Mouse (Mus musculus) 3T3-L1 (cell line): ENCODE measurements around the gene Slc25a22.

Experiments
- DNase-seq: peaks from one replicate; pipeline ENCODE4 v3.0.0-alpha.2; 2015; ENCODE audit warnings: low read depth, low spot score

Slc25a22 gene

GRCm38 (mm10) chr7:141437178-141438120 lies at the start of gene Slc25a22:
TSS of gene Slc25a22 (minus strand) at chr7:141437892.
- DNase-seq: peak; percentile 71

GRCm38 (mm10) chr7:141487141-141487540 lies 49.4 kb upstream of the Slc25a22 start:
- no peak for DNase-seq

DNA sequence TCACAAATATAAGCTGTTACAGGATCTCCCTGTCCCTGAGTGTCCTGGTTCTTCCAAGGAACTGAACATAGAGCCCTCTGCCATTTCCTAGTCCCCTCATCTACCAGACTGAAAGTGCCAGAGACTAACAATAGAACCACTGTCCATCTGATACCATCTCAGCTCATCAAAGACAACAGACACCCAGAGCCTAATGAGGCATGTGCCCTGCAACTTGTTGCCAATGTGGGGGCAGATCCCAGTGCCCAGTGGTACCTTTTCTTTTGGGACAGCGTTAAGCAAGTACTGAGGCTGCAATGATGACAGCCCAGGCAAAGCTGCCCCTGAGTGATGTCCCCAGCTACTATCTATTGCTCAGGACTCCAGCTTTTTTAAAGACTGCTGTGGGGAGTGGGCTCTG lies 48.5 kb upstream of the Slc25a22 start:
- DNase-seq: no peak

DNA sequence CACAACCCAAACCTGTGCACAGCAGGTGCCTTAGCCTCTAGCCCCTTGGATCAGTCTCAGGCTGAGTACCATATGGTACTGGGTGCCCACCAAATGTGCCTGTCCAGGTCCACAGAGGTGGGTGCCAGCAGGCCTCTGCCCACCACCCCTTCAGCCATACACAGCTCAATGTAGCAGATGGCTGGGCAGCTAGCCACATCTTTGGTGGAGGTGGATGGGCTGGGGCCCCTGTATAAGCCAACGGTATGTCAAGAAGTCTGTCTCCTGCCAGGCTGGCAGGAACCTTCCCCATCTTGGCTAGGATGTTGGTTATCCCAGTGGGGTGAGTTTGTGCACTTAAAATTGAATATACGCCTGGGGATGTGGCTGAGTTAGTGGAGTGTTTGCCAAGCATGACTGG lies 47.9 kb upstream of the Slc25a22 start:
- DNase-seq: no peak

DNA sequence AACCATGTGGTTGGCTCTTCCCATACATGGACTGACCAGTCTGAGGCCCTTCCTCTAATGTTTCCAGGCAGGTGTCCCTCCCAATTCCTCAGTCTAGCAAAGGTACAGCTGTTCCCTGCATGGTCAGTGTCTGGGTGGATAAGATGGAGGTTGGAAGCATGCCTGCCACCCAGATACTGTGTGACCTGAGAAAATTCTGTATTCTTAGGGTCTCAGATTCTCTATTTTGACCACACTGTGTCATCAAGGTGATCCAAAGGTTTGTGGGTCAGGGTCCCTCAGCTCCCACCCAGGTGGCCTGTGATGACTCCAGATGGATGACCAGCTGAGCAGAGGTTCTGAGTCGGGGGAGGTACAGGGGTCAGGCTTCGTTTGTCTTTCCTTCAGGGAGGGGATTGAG lies 47.5 kb upstream of the Slc25a22 start:
- no peak for DNase-seq

DNA sequence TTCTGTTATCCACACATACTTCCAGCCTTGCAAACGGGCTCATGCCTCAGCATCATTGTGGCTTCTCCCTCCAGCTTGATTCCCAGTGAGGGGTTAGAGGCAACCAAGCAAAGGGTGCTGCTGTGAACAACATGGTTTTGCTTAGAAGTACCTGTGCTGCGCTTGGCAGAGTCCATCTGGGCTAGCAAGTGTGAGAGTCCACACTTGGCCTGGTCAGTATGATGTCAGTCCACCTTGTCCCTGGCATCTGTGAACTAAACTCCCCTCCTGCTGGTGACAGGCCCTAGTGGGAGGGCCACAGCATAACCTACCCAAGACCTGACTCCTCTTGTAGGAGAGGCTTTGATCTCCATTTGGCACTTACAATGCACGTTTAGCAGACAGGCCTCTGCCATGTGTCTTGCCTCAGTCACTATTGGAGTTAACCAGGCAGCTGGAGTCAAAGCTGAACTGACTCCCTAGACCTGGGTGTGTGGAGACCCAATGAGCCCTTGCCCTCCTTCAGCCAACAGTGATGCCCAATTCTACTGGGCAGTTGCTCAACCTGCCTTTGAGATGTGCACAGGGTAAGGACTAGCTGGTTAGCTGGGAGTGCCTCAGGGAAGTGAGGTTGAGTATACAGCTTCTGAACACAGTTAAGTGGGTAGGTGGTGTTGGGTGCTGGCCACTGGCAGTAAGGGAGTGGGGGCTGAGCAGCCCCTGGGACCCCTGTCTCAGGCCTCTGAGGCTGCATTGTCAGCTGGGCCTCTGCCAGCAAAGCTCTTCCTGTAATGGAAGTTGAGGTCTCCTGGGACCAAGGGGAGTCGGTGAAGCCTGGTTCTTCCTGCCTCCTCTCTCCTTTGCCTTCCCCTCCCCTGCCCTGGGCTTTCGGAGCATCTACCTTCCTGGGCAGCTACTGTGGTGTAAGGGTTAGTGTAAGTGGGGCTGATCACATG lies 46.8 kb upstream of the Slc25a22 start:
- no peak for DNase-seq

- DNase-seq: no peak
These were observed 45.5 kb upstream of the Slc25a22 start for GRCm38 (mm10) chr7:141483114-141483653.

DNA sequence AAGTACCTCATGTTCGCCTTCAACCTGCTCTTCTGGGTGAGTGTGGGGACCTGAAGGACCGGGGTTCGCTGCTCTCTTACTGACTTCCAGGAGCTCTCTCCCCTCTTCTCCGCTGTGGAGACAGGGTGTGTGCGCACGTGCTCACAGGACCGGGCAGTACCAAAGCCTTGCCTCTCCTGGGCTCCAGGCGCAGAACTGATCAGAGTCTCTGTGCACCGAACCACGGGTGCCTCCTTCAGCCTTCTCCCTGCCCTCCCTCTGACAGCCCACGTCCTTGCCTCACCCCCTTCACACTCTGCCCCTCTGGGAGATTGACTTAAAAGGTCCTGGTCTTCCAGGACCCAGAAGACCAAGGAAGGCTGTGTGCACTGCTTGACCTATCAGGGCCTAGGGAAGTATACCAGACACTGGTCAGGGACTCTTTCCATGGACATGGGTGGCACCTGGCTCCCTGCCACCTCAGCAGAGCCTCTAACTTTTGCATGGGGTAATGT lies 44.9 kb upstream of the Slc25a22 start:
- DNase-seq: no peak

DNA sequence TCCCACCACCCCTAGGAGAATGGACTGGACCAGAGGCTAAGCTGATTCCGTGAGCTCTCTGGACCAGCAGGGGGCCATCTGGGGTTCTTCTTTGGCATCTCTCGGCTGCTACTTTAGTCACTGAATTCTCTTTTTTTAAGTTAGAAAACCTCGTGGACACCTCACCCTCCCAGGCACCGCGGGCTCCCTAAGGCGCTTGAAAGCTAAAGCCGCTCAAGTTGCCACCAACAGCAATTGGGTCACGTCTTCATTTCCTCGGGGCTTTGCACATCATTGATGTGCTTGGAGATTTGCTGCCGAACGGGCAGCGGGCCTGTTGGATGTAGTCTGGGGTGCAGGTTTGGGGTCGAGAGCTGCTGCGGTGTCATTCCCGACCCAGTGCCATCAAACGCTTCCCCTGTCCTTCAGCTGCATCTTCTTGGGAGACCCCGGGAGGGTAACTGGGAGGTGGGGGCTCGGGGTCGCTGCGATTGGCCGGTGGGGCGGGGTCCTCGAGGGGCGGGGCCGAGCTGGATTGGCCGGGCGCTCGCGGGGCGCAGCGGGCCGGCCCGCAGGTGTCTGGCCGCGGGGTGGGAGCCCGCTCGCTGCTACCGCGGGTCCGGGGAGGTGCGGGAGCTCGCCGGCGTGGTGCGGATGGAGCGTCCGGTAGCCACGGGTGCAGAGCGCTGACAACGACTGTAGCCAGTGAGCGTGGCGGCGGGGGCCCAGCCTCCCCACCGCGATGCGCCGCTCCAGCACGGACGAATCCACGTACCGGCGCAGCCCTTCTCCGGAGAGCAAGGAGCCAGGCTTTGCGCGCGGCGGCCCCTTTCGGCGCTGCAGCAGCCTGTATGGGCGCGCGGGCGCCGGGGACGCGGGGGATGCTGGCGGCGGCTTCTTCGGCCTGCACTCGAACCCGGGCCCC lies 44.1 kb upstream of the Slc25a22 start:
- DNase-seq: no peak

DNA sequence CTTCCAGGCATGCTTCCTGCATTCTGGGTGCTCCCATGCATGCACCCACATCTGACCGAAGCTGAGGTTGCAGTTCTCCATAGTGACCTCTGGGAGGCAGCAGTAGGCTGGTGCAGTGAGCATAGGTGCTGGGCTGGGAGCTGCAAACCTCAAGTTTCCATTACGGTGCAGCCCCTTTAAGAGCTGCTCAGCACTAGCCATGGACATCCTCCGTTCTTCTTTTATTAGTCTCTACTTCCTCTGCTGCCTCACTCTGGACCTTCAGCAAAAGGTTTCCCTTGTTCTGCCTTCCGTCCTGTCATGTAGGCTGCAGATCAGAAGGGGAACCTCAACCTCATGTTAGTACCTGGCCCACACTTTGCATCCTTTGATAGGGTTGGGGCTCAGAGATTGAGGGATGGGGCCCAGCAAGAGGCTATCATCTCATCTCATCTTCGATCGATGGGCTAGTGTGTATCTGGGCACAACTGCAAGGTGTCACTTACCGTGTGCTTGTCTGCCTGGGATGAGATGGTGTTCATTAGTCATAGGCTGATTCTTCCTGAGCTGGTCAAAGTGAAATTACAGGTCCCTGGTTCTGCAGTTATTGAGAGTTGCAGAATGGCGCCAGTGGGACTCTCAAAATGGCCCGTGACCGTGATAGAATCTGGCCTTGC lies 43.3 kb upstream of the Slc25a22 start:
- DNase-seq: peak; percentile 67

- DNase-seq: peak; percentile 47
These were observed 40.6 kb upstream of the Slc25a22 start for GRCm38 (mm10) chr7:141478270-141478748.

DNA sequence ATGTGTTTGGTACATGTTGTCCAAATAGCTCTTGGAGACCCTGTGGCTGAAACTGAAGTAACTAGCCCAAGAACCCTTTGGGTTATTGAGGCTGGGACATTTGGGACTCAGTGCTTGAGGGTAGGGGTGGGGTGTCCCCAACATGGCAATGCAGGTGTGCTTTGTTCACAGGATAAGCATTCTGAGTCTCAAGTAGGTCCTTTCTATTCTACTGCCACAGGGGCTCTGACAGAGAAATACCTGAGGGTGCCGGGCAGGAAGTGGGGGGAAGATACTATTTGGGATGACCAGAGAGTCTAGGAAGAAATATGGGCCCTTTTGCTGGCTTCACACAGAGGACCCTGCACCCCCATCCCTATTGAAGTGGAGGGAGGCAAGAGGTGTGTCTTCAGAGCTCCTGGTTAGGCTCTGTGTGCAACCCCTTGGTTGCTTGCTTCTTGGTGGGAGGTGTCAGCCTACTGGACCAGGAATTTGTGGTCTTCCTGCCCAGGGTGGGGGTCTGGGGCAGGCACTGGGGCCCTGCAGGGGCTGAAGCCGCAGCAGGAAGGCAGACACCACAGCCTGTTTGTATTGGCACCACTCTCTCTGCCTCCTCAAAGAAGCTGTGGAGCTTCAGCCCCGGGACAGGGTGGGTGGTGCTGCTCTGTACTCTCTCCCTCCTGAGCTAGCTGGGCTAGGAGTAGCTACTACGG lies 40.0 kb upstream of the Slc25a22 start:
- DNase-seq: peak; percentile 46

DNA sequence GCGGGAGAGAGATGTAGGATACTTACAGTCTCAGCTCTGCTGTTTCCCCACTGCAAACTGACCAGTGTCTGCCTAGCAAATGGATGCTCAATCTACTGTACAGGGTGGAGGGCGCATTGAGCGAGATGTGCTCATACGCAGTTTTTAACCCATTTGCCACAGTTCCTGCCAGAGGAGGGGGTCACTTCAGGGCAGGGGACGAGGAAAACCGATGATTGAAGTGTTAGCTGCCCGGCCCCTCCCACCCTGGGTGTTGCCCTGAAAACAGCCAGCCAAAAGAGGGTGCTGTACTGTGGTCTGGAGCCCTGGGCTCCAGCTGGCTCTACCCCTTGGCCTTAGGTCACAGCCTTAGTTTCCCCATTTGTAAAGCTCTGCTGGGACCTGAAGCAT lies 39.3 kb upstream of the Slc25a22 start:
- no peak for DNase-seq

- peak; percentile 87 for DNase-seq
These were observed 38.7 kb upstream of the Slc25a22 start for GRCm38 (mm10) chr7:141476226-141476980.

DNA sequence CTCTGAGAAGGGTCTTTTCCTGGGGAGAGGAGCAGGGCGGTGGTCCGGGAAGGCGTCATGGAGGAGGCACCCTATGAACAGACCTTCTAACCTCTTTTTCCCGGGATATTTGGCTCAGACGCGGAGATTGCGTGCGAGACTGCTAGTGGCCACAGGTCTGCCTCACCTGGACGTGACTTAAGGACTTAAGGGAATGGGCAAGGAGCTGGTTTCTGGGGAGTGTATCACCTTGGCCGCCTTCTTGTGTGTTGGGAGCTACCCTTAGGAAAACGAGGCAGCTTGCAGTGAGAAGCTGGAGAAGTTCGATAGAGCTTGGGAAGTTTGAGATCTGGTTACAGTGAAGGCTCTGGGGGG lies 38.1 kb upstream of the Slc25a22 start:
- DNase-seq: no peak

GRCm38 (mm10) chr7:141475011-141475804 lies 37.5 kb upstream of the Slc25a22 start, which contains the start of the genes Polr2l and Tspan4:
TSS of gene Polr2l (minus strand) at chr7:141475132.
TSS of gene Tspan4 (plus strand) at chr7:141475240.
- DNase-seq: peak; percentile 83

- DNase-seq: no peak
These were observed 36.5 kb upstream of the Slc25a22 start for GRCm38 (mm10) chr7:141474160-141474559.

- DNase-seq: no peak
These were observed 35.1 kb upstream of the Slc25a22 start for GRCm38 (mm10) chr7:141472763-141473162.
